Mouse (Mus musculus) neural tube, embryonic 10.5 days (tissue): ENCODE results near the gene Smoc2.

Experiments
- DNase-seq: peaks from one replicate; pipeline ENCODE4 v3.0.0-alpha.2; 2017; ENCODE audit warnings: low spot score; ENCODE audit errors: extremely low spot score

The Smoc2 gene

GRCm38 (mm10) chr17:14277310-14277709, 2.0 kb upstream of the Smoc2 start:
- DNase-seq = no peak

DNA sequence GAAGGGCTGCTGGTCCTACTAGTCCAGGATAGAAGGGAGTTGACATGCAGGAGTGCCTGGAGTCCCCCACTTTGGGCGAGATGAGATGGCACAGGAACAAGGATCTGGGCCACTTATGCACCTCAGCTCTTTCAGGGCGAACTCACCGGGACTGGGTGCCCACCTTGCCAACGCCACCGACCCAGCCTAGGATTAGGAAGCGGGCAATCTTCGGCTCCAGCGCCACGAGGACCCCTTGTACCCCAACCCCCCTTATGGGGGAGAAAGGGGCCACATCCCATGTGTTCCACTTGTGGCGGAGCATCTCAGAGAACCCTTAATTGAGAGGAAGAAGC, 627 bp downstream of the Smoc2 start:
- DNase-seq = peak; percentile 44

GRCm38 (mm10) chr17:14280425-14280833, 1.1 kb downstream of the Smoc2 start:
- no peak for DNase-seq

DNA sequence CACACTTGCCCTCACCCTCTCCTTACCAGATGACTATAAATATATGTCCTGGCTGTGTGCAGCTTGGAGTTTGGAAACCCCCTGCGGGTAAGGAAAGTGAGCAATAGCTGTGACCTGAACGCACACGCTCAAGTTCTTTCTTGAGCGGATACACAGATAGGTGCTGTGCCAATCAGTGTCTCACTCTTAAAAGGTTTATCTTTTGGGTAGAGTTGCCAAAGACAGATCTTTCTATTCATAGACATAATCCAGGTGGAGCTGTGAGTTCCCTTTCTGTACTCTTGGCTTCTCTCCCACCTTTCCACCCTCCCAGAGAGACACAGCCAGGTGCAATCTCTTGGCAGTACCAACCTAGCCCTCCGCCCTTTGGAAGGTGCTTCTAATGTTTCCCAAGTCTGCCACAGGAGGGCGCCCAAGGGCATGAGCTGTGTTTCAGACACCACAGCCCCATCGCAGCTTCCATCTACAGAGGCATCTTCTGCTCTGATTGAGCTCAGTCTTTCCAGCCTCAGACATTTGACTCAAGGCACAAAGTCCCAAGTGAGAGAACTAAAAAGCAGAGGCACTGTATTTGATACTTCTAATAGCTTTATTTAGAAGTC, 8.8 kb downstream of the Smoc2 start:
- peak; percentile 82 for DNase-seq

DNA sequence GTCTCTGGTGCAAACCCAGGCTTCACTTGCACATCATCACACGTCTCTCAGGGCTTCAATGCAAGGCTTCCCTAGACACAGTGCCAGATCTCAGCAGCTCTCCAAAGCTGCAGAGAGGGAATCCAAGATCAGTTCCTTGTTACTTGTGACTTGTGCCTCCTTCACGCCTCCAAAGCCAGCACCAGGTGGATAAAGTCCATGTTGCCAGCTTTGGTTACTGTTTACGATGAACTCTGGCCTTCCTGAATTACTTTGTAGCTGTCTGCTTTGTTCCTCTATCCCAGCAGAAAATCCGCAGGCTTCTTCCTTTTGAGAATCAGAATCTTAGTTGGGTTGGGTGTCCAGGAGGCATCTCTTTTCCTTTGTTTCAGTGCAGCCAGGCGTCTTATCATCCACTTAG, 14.3 kb downstream of the Smoc2 start:
- DNase-seq = no peak

DNA sequence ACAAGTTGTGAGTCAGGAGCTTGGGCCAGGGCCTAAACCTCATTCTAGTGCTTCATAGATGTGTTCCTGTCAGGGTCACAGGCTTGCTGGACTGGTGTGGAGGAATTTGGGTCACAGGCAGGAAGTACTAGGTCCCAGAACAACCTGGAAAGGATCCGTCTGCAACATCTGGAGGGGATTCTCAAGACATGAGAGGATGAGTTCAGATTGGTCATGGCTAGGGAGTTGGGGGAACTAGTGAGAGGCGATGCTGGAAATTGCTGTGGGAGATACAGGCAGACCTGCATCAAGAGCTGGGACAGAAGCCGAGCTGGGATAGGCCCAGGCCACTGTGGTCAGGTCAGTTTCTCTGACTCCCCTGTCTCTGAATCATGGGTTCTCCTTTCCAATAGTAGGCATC, 15.8 kb downstream of the Smoc2 start:
- DNase-seq = no peak

GRCm38 (mm10) chr17:14300361-14300760, 21.1 kb downstream of the Smoc2 start:
- DNase-seq = no peak

DNA sequence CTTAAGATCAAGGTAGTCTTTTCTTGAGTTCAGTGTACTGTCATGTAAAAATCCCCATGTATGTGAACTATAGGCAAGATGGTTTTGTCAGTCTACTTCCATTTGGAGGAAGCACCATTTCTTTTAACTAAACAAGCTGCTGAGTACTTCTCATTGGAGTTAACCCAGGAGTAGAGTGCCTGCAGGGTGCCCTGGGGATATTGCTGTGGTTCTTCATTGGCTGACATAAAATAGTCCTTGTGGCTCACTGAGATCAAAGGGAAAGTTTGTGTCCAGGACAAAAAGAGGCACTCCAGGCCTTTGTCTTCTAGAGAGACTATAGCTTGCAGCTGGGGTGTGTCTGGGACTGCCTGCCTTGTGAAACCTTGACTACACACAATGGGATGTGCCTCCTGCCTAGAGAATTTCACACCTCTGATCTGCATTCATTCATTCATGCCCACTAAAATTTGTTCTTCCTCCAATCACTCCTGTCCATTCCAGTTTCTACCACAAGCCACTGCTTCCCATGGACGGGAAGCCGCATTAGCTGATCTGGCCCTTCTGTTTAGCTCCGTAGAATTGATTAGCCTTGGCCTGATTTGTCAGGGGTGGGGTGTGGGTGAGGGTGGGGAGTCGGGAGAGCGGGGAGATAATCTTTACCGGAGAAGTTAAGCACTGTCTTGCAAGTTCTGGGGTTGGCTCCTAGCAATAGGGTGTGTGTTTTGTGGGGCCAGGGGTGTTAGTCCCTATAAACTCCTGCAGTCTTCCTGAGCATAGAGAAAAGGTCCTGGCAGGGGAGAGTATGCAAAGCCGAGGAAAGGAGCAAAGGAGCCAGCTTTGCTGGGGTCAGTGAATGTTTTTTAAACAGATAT, 22.4 kb downstream of the Smoc2 start:
- DNase-seq = no peak

- DNase-seq = no peak
These were observed 23.1 kb downstream of the Smoc2 start for GRCm38 (mm10) chr17:14302356-14302755.

DNA sequence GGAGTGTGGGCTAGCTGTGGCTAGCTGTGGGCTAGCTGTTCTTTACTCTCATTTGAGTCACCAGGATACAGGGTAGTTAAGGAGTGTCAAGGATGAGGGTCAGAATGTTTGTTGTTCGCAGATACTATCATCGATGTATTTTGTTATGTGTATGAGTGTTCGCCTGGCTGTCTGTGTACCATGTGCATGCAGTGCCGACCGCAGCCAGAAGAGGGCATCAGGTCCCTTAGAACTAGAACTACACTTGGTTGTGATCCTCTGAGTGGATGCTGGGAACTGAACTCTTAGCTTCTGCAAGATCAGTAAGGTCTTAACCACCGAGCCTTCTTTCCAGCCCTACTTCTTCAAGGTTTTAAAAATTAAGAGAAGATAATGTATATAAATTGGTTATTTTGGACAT, 24.4 kb downstream of the Smoc2 start:
- no peak for DNase-seq

DNA sequence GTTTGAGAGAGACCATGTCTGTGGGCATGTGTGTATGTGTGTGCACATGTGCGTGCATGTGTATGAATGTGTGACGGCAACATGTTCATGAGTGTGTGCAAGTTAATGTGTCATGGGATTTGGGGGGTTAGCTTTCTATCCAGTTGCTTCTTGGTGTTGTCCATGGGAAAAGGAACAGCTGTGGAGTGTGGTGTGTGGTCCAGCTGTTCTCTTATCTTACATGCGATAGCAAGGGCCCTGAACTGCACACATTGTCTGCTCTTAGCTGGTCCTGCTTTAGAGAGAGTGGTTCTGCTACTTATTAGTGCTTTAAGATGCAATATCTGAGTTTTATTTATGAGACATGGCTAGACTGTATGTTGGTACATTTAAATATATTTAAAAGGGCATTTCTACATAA, 30.6 kb downstream of the Smoc2 start:
- no peak for DNase-seq

DNA sequence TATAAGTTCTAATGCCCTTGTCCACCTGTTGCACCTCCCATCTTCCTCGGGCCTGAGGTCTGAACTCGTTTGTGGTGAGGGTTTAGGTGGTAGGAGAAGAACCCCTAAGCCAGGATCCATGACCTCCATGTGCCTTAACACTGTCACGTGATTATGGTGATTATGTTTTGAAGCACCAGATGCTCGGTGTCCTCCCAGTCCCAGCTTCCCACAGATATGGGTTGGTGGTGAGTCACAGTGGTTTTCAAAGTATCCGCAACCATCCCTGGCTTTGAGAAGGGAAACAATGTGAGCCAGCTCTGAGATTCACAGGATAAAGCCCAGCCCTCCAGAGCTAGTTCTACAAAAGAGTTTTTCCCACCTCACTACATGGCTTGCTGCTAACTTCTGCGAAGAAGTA, 33.1 kb downstream of the Smoc2 start:
- DNase-seq = no peak

GRCm38 (mm10) chr17:14314308-14314707, 35.0 kb downstream of the Smoc2 start:
- no peak for DNase-seq

DNA sequence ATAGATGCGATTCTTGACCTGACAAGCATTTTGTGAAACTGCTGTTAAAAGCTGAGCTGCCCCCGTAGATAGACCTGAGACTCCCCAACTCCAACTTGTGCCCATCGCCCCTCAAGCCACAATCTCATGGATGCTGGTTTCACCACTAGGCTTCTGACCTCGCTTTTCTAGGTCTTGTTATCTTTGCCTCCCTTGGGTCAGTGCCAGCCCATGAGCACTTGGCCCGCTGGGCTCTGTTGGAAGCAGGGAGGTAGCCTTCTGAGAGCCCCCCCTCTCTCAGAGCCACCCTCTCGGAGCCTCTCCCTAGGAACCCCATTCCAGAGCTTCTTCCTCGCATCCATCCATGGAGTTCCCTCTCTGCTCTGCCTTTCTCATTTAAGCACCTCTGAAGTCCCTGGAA, 37.2 kb downstream of the Smoc2 start:
- DNase-seq = no peak

- no peak for DNase-seq
These were observed 38.1 kb downstream of the Smoc2 start for GRCm38 (mm10) chr17:14317439-14317838.

GRCm38 (mm10) chr17:14326156-14326555, 46.9 kb downstream of the Smoc2 start:
- no peak for DNase-seq

GRCm38 (mm10) chr17:14328037-14328436, 48.7 kb downstream of the Smoc2 start:
- no peak for DNase-seq

GRCm38 (mm10) chr17:14330498-14330897, 51.2 kb downstream of the Smoc2 start:
- no peak for DNase-seq

DNA sequence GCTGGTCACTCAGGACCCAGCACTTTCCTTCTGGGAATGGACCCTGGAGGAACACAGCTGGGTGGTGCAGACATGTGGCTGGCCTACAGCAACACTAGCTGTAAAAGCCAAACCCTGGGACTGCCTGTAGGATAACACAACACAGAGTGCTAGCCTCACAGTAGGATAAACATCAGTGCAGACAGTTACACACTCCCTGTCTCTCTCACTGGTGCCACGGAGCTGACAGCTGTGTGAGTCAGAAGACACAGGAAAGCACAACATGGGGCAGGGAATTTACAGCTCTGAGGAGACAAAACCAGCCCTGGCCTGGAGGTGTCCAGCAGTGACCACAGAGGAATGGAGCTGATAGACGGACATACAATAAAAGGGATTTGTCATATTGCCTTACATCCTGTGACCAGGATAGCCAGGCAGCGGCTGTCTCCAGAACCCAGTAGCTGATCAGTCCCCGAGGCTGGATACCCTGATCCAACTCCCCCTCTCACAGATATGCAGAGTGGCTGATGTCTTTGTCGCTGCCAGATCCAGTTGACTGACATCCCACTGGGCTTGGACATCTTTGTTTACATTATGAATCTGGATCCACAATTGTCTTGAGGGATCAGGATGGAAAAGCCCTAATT, 60.7 kb downstream of the Smoc2 start:
- DNase-seq = no peak

DNA sequence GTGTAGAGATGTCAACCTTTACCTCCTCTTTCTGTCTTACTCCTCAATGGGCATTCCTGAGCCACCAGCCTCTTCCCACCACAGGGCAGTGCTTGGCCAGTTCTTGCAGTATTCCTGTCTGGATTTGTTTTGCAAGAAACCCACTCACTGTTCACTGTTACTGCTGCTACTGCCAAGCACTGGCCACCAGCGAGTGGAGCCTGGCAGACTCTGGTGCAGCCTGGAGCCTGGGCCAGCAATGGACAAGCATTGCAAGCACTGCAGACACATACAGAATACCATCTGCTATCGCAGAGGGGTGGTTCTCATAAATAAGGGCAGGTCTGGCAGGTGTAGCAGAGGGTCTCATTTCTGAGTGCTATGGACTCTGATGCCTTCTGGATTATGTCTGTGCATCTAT, 61.4 kb downstream of the Smoc2 start:
- DNase-seq = no peak

GRCm38 (mm10) chr17:14342511-14342910, 63.2 kb downstream of the Smoc2 start:
- DNase-seq = no peak

- no peak for DNase-seq
These were observed 64.1 kb downstream of the Smoc2 start for GRCm38 (mm10) chr17:14343442-14343841.

DNA sequence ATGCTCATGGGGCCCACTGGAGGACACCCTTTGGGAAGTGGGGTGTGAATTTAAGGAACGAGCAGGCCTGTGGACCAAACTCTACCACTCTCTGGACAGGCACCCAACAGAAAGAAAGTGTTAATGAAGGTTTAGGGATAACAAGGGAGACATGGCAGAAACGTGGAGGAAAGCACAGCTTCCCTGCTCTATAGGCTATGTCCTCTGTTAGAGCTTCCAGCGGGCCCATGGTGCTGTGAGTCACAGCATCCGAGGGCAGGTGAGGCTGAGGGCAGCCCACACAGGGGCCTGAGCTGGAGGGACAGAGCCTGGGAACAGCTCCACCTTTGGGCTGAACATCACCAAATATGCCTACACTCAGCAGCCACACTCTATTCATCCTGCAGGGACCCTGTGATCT, 66.2 kb downstream of the Smoc2 start:
- DNase-seq = no peak
